Mouse (Mus musculus): ENCODE results near the gene Nfkbie. TPM values are rescaled to one million over a fixed set of nuclear protein-coding genes. Genes with fewer than 3 reads are reported as not detected.

Gene Nfkbie
- polyA plus RNA-seq, 1 experiment from 2014 or later = 5.3 TPM

DNA sequence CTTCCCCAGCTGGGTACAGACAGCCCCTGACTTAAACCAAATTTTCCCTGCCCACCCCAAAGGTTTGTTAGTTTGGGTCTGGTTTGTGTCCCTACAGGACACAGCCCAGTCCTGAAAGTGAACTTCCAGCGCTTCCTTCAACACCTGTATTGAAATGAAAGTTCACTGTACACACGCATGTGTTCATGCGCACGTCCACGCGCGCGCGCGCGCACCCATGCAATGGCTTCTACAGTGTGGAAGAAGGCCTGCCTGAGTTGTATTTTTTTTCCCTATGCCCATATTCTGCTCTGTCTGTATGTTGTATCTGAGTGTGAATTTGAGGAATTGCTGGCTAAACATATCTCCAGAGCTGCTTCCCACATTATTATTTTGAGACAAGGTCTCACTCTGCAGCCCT lies 9.6 kb downstream of the Nfkbie start:
- 95% methylated on average over 11 of the region's 11 CpGs for WGBS
- no peak overlapping the region for H3K27ac ChIP-seq (replicated peaks)
- H3K36me3 ChIP-seq = peaks cover 50% of the 10 kb centered on the region
- H3K9me3 ChIP-seq = no peaks in the 10 kb centered on the region
- H3K4me3 ChIP-seq = peak overlapping the region; percentile 81
- peak overlapping the region; percentile 96 for H3K4me2 ChIP-seq
- no peaks in the 10 kb centered on the region for H3K27me3 ChIP-seq
- H3K9ac ChIP-seq = peak overlapping the region; percentile 92
- ATAC-seq (ENCODE audit: low read depth) = no peak
- peaks cover 56% of the 10 kb centered on the region for H3K4me1 ChIP-seq (replicated peaks)

DNA sequence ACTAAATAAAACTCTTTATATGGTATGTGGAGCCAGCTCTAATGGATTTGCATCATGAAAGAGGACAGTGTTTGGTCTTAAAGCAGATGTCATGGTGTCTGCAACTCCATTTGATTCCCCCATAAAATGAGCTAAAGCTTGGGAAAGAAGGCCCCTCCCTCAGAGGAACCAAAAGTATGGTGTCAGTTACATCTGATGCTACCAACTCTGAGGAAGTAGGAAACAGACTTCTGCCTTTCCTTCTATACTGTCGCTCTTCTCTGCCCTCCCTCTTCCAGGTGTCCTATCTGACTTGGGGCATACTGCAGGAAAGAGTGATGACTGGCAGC lies 10.5 kb downstream of the Nfkbie start:
- H3K4me1 ChIP-seq (replicated peaks) = peaks cover 65% of the 10 kb centered on the region
- no peak overlapping the region for H3K27ac ChIP-seq (replicated peaks)
- no peaks in the 10 kb centered on the region for H3K27me3 ChIP-seq
- 0 out of 2 replicates have a peak overlapping the region, but pooled peaks have one; percentile 8 for H3K9ac ChIP-seq
- no peak overlapping the region for H3K4me3 ChIP-seq
- H3K36me3 ChIP-seq = peaks cover 59% of the 10 kb centered on the region
- 95% methylated on average over 1 of the region's 1 CpGs for WGBS
- no peaks in the 10 kb centered on the region for H3K9me3 ChIP-seq
- H3K4me2 ChIP-seq = no peak overlapping the region
- ATAC-seq (ENCODE audit: low read depth) = no peak

DNA sequence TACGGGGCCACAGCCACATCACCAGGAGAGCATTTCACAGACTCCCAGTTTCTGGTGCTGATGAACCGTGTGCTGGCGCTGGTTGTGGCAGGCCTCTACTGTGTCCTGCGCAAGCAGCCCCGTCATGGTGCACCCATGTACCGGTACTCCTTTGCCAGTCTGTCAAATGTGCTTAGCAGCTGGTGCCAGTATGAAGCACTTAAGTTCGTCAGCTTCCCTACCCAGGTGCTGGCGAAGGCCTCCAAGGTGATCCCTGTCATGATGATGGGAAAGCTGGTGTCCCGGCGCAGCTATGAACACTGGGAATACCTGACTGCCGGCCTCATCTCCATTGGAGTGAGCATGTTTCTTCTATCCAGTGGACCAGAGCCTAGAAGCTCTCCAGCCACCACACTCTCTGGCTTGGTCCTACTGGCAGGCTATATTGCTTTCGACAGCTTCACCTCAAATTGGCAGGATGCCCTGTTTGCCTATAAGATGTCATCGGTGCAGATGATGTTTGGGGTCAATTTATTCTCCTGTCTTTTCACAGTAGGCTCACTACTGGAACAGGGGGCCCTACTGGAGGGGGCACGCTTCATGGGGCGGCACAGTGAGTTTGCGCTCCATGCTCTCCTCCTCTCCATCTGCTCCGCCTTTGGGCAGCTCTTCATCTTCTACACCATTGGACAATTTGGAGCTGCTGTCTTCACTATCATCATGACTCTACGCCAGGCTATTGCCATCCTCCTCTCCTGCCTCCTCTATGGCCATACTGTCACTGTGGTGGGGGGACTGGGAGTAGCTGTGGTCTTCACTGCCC lies 11.1 kb downstream of the Nfkbie start:
- no peak for ATAC-seq (ENCODE audit: low read depth)
- H3K4me3 ChIP-seq = 0 out of 2 replicates have a peak overlapping the region, but pooled peaks have one; percentile 1
- peaks cover 65% of the 10 kb centered on the region for H3K36me3 ChIP-seq
- peaks cover 70% of the 10 kb centered on the region for H3K4me1 ChIP-seq (replicated peaks)
- H3K9me3 ChIP-seq = no peaks in the 10 kb centered on the region
- H3K27me3 ChIP-seq = no peaks in the 10 kb centered on the region
- H3K27ac ChIP-seq (replicated peaks) = peak overlapping the region; percentile 29; the same call in 1 of the 2 replicates
- 67% methylated on average over 18 of the region's 18 CpGs for WGBS
- H3K4me2 ChIP-seq = no peak overlapping the region
- no peak overlapping the region for H3K9ac ChIP-seq

DNA sequence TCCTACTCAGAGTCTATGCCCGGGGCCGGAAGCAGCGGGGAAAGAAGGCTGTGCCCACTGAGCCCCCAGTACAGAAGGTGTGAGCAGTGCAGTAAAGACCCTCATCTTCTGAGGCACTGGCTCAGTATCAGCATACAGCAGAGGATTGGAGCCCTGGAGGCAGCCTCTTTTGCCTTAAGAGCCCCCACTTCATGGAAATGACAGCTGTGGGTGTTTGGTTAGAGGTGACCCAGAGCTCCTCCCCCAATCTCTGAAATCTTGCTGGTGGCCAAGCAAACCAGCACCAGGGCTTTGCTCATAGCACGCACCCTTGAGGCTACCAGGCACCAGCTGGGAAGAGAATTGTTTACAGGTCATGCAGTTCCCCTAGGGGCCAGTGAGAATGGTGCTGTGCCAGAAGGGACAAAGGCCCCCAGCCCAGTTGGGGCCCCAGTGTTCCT lies 11.7 kb downstream of the Nfkbie start:
- WGBS = 28% methylated on average over 4 of the region's 4 CpGs
- ATAC-seq (ENCODE audit: low read depth) = no peak
- no peak overlapping the region for H3K4me2 ChIP-seq
- H3K36me3 ChIP-seq = peaks cover 67% of the 10 kb centered on the region
- H3K27ac ChIP-seq (replicated peaks) = peak overlapping the region; percentile 29; the same call in 1 of the 2 replicates
- no peak overlapping the region for H3K4me3 ChIP-seq
- H3K27me3 ChIP-seq = no peaks in the 10 kb centered on the region
- H3K9me3 ChIP-seq = no peaks in the 10 kb centered on the region
- H3K9ac ChIP-seq = no peak overlapping the region
- peaks cover 76% of the 10 kb centered on the region for H3K4me1 ChIP-seq (replicated peaks)

DNA sequence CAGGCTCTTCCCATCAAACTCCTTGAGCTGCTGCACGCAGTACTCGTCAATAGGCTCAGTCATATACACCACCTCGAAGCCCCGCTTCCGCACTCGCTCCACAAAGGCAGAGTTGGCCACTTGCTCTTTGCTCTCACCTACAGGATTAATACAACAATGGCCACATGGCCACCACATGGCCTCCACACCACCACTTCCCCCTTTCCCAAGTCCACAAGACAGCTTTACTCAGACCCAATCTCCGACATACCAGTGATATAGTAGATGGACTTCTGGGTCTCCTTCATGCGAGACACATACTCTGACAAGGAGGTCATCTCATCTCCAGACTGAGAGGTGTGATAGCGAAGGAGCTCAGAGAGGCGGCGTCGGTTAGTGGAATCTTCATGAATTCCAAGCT lies 13.5 kb downstream of the Nfkbie start:
- ATAC-seq (ENCODE audit: low read depth) = no peak
- H3K27ac ChIP-seq (replicated peaks) = no peak overlapping the region
- no peak overlapping the region for H3K9ac ChIP-seq
- no peaks in the 10 kb centered on the region for H3K9me3 ChIP-seq
- WGBS = 88% methylated on average over 12 of the region's 12 CpGs
- H3K4me2 ChIP-seq = no peak overlapping the region
- H3K4me1 ChIP-seq (replicated peaks) = peaks cover 76% of the 10 kb centered on the region
- H3K36me3 ChIP-seq = peaks cover 67% of the 10 kb centered on the region
- no peak overlapping the region for H3K4me3 ChIP-seq
- H3K27me3 ChIP-seq = no peaks in the 10 kb centered on the region

DNA sequence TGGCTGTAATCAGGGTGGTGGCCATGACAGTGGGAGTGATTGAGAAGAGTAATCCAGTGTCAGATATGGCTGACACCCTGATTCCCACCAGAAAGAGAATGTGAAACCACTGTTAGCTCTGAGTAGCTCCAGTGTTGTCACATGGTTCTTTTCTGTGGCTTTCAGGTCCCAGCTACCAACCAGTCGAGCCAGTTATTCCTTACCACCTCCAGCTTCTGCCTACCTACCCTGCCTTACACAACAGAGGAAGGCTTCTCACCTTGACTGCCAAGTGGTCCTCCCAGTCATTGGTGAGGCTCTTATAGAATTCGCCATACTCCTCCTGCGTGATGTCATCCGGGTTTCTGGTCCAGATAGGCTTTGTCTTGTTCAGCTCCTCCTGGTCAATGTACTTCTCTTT lies 14.5 kb downstream of the Nfkbie start:
- ATAC-seq (ENCODE audit: low read depth) = no peak
- Histone ChIP-seq H3K4me1 (replicated peaks) (peaks cover 77% of the 10 kb centered on the region), H3K4me2 (no peak overlapping the region), H3K27ac (replicated peaks) (no peak overlapping the region), H3K27me3 (no peaks in the 10 kb centered on the region), H3K9me3 (no peaks in the 10 kb centered on the region), H3K4me3 (no peak overlapping the region), H3K36me3 (peaks cover 67% of the 10 kb centered on the region), H3K9ac (no peak overlapping the region)
- WGBS = 84% methylated on average over 4 of the region's 4 CpGs

DNA sequence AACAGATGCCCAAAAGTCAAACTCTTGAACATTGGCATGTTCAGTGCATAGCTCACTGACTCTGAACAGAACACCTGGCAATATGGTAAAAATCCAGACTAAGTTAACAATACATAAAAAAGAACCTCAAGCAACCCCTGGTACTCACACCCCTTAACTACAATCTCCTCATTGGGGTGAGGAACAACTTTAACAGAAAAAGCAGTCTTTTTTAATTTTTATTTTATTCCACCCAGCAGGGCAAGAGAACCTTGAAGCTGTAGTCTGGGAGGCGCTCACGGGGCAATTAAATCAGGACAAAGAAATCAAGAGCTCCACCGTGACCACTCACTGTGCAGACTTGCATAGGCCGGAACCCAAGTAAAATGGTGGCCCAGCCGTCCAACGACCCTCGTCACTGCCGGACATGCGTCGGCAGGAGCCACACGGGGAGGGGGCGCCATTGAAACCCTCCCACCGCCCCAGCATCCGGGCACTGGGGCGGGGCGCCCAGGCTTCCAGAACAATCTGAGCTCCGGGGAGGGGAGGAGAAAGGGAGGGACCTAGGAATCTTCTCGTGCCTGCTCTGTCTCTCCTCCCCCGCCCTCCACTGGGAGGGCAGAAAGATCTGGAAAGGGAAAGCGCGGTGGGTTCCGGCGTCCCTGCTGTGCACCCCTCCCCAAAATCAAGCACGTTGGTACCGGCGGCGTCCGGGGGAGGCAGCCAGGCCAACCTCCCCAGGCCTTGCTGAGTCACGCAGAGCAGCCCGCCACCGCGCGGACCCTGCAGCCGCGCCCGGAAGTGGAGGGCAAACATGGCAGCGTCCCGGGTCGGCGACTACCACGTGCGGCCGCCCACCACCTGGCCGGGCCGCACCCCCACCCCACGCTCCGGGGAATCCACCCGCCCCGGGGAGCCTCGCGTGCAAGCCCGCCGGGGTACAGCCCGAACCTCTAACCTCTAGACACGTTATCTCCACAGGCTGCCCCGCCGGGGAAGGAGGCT lies 16.9 kb downstream of the Nfkbie start:
- peaks cover 59% of the 10 kb centered on the region for H3K4me1 ChIP-seq (replicated peaks)
- H3K27ac ChIP-seq (replicated peaks) = peak overlapping the region; percentile 99
- H3K4me2 ChIP-seq = peak overlapping the region; percentile 81
- H3K27me3 ChIP-seq = no peaks in the 10 kb centered on the region
- under 1% methylated on average over 54 of the region's 57 CpGs for WGBS
- peak overlapping the region; percentile 100 for H3K9ac ChIP-seq
- peak overlapping the region; percentile 100 for H3K4me3 ChIP-seq
- ATAC-seq (ENCODE audit: low read depth) = peak; percentile 59
- H3K36me3 ChIP-seq = peaks cover 44% of the 10 kb centered on the region
- no peaks in the 10 kb centered on the region for H3K9me3 ChIP-seq

DNA sequence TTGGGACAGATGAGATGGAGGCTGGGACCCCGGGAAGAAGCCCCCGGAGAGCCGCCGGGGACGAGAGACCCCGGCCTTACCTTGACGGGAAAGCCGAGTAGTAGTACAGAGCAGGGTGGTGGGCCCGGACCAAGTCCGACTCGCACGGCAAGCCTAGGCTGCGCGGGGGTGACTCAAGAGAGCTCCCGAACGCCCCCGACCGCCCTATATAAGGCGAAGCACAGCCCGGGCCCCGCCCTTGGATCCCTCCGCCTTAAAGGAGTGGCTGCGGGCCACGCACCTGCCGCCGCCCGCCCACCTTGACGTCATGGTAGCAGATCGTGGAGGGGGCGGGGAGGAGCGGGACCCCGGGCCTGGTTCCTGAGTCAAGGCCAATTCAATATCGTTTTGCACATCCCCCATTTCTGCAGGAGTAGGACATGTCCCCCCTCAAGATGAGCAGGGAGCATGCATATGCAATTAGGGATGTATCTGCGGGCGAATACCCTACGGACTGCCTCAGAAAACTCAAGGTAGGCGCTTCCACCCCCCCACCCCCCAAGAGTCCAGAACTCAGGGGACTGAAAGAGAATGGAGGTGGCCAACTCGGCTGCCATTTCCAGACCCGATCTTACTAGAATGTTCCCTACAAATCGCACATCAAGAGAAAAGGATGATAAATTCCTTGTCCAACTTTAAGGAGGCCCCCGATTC lies 17.7 kb downstream of the Nfkbie start, which contains the start of gene Hsp90ab1:
Gene Hsp90ab1, minus strand, starts transcription at position 185 of the 693 bp plus-strand sequence.
- Histone ChIP-seq H3K4me1 (replicated peaks) (peaks cover 52% of the 10 kb centered on the region), H3K4me2 (peak within 1 kb of the TSS; percentile 81), H3K27ac (replicated peaks) (peak within 1 kb of the TSS; percentile 99), H3K4me3 (peak within 1 kb of the TSS; percentile 100), H3K9me3 (no peaks in the 10 kb centered on the region), H3K36me3 (peaks cover 35% of the 10 kb centered on the region), H3K9ac (peak within 1 kb of the TSS; percentile 100), H3K27me3 (no peaks in the 10 kb centered on the region)
- WGBS = under 1% methylated on average over 41 of the region's 41 CpGs
- peak; percentile 86 for ATAC-seq (ENCODE audit: low read depth)

DNA sequence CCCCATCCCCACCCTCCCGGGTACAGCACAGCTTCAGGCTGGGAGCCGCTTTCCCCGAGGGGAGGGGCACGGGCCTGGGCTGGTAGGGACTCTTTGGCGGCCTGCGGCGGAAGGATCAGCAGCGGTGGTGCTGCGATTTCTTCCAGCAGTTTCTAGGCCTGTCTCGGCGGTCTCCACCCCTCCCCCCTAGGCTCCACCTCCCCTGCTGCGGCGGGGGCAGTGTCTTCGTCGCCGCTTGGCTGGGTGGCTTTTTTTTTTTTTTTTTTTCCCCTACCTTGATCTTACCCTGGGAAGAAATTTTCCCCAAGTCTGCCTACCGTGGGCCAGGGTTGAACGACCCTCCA lies 18.2 kb downstream of the Nfkbie start:
- Histone ChIP-seq H3K4me3 (peak overlapping the region; percentile 100), H3K9me3 (no peaks in the 10 kb centered on the region), H3K36me3 (peaks cover 30% of the 10 kb centered on the region), H3K4me2 (peak overlapping the region; percentile 81), H3K27ac (replicated peaks) (peak overlapping the region; percentile 99), H3K9ac (peak overlapping the region; percentile 100), H3K4me1 (replicated peaks) (peaks cover 47% of the 10 kb centered on the region), H3K27me3 (no peaks in the 10 kb centered on the region)
- 1% methylated on average over 16 of the region's 18 CpGs for WGBS
- peak; percentile 72 for ATAC-seq (ENCODE audit: low read depth)

DNA sequence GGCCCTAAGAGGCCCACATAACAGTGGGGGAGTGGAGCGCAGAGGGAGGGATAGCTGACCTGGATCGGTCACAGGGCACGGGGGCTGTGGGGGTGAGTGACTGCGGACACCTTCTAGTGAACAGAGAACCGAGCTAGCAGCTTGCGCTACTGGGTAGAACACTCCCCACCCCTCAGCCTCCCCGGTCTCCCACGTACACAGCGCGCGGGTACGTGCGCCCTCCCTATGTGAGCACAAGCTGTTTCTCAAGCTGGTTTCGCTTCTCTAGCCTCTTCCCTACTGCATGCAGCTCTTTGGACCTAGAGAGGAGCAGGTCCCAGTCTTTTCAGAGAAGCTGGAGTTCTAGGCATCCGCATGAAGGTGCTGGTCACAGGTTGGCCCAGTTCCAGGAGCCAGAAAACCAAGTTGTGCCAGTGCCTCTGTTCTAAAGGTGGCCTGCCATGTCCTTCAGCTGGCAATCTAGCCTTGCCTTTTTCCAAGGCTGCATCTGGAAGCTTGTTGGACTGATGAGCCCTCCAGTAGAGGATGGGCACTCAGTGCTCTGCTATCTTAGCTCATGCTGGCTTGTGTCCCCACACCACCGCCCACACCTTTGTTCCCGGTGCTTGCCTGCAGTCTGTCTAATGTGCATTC lies 18.7 kb downstream of the Nfkbie start:
- H3K4me3 ChIP-seq = peak overlapping the region; percentile 100
- H3K27ac ChIP-seq (replicated peaks) = peak overlapping the region; percentile 99
- peaks cover 42% of the 10 kb centered on the region for H3K4me1 ChIP-seq (replicated peaks)
- H3K9me3 ChIP-seq = no peaks in the 10 kb centered on the region
- no peaks in the 10 kb centered on the region for H3K27me3 ChIP-seq
- peak; percentile 62 for ATAC-seq (ENCODE audit: low read depth)
- 3% methylated on average over 17 of the region's 17 CpGs for WGBS
- H3K9ac ChIP-seq = peak overlapping the region; percentile 100
- H3K36me3 ChIP-seq = peaks cover 25% of the 10 kb centered on the region
- peak overlapping the region; percentile 81 for H3K4me2 ChIP-seq

DNA sequence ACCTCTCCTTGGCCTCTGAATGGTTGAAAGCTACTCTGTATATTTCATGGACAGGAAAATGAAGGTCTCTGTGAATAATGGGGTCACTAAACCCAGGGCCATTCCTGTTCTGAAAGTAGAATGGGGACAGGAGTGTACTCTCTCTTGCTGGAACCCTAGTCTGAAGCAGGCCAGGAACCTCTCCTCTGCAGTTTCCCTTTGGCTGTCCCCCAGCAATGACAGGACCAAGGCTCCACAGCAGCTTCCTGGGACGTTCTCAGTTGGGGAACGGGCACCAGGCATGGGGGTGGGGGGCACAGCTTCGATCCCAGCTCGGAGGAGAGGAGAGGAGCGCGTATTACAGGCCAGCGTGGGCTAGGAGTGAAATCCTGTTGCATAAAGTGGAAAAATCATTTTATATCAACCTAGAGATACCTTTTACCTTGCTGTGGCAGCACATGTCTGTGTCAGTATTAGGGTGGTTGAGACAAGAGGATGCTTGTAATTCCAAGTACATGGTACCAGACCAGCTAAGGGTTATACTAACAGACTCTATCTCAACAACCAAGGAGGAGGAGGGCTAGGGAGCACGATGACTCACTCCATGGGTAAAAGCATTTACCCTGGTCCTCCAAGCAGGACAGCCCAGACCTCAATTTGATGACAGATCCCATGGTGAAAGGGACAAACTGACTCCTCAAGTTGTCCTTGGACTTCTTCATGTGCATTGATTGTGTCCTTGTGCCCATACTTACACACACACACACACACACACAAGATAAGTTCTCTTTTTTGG lies 19.8 kb downstream of the Nfkbie start:
- WGBS = 93% methylated on average over 8 of the region's 8 CpGs
- Histone ChIP-seq H3K4me2 (peak overlapping the region; percentile 81), H3K9me3 (no peaks in the 10 kb centered on the region), H3K4me1 (replicated peaks) (peaks cover 31% of the 10 kb centered on the region), H3K27ac (replicated peaks) (peak overlapping the region; percentile 99), H3K27me3 (no peaks in the 10 kb centered on the region), H3K36me3 (peaks cover 15% of the 10 kb centered on the region), H3K9ac (peak overlapping the region; percentile 100), H3K4me3 (peak overlapping the region; percentile 100; the same call in 1 of the 2 replicates)
- no peak for ATAC-seq (ENCODE audit: low read depth)

Measured in neural tube, embryonic 13.5 days (tissue).